Mouse (Mus musculus): Measurements from ENCODE around the gene Vgll1. TPM values are rescaled to one million over a fixed set of nuclear protein-coding genes. Genes with fewer than 3 reads are reported as not detected.

The Vgll1 gene
- total RNA-seq (2015; ENCODE audit: low replicate concordance) (not detected in 2 replicates), total RNA-seq (2017; ENCODE audit: low replicate concordance) (not detected in 2 replicates)

DNA sequence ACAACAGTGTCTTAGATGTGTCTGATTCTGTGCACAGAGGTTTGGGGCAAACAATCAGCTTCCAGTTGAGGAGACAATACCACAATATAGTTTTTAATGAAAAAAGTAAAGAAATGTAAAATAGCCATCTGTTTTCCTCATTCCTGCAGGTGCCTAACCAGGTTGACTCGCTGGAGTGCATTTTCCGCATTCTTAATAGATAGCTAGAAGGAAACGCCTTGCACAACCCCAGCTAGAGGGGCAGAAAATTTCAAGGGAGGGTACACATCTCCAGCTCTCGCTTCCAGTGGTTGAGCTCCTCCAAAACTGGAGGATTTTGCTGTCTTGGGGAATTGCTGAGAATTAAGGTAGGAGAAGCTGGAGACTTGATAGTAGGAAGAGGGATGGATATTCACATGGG, at the start of gene Vgll1:
Vgll1 (plus strand) TSS at position 301 of the 400 bp plus-strand sequence.
- ATAC-seq (replicated peaks; ENCODE audit: low FRiP score, poor library complexity, severe bottlenecking), result no peak

DNA sequence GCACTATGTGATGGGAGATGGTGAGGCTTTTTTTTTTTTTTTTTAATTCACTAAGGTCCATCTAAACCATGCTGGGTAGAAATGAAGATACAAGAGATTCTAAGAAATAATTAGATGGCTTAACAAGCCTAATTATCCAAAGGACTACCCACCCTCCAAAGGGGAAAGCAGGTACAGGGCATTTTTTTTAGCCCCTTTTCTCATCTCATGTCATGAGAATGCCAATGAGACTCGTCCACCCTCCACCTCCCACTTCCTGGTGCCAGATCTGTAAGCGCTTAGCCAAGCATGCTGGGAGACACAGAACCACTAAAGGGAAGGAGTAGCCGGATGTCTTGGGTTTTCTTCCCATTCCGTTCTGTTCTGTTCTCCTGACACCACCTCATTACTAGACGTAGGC, 45.1 kb upstream of the Vgll1 start, which contains the start of gene Brs3:
Brs3 (plus strand) TSS at position 301 of the 400 bp plus-strand sequence.
- ATAC-seq (replicated peaks; ENCODE audit: low FRiP score, poor library complexity, severe bottlenecking), result no peak

DNA sequence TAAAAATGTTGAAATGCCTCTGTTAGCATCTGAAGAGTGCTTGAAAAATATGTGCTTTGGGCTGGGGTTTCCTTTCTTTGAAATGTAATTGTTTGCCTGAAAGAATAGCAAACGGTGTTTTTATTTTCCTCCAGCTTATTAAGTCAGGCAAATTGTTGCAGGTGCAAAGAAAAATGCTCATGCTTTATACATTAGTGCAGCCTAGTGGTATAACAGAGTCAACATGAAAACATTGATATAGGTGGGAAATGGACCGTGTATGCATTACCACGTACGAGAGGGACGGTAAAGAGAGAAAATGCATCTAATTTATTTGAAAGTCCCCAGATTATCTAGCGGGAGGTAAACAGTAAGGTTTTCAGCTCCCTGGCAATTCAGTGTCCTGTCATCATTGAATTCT, 44.0 kb upstream of the Vgll1 start:
- ATAC-seq (replicated peaks; ENCODE audit: low FRiP score, poor library complexity, severe bottlenecking), result no peak

DNA sequence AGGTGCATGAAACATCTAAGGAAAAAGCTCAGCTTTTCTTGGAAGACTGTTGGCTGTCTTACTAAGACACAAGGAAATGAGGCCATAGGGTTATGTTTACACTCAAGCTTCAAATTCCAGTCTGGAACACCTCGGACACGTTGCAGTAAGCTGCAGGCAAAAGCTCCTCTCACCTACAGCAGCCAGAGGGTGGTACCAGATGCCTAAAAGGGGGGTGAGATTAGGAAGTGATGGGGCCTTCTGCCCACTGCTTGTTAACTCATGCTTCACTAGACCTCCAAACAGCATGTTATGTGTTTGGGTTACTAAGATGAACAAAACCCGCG, 35.1 kb upstream of the Vgll1 start:
- ATAC-seq (replicated peaks; ENCODE audit: low FRiP score, poor library complexity, severe bottlenecking), result peak; percentile 53

DNA sequence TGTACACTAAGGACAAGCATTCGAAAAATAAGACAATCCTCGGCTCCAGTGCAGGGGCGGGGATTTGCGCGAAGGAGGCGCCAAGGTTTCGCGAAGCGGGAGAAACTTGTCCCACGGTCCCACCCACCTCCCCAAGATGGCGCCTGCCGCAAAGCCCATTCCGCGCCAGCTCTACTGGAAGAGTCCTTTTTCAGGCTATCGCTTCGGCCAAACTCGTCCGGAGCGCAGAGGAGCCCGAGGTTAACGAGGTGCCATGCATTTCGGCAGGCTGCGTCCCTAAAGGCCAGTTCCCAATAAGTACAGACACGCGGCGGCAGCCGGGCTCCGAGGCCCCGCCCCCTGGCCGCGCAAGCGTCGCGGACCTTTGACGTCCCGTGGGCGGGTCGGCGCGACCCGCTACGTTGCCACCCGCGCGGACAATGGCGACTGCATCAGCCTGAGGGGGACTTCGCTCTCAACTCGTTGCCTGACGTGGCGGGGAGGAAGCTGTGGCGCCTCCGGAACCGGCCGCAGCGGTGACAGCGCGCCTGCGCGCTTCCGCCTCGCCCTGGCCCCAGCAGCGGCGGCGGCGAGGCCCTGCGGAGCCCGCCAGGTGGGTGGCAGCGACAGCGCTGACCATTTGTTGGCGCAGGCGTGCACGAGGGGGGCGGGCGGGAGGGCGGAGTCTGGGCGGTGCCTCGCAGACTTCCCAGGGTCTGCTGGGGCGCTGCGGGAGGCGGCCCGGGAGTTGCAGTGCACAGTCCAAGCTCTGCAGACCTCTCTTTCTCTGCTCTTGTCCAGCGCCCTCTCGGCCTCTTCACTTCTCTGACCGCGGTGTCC, 34.5 kb upstream of the Vgll1 start, which contains the start of gene Htatsf1:
Htatsf1 (plus strand) TSS at position 410 of the 819 bp plus-strand sequence.
- ATAC-seq (replicated peaks; ENCODE audit: low FRiP score, poor library complexity, severe bottlenecking), result peak; percentile 95

DNA sequence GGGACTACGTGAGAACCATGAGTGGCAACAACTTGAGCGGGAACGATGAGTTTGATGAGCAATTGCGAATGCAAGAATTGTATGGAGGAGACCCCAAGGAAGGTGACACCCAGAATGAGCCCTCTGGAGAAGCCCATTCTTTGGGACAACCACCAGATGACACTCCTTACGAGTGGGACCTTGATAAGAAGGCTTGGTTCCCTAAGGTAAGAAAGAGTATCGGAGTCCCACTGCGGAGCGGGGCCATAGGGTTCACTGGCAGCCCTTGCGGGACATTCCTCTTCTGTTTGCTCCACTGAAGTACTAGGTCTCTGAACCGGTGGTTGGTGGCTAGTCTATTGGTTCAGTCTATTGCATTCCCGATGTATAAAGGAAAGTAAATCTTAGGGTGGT, 33.9 kb upstream of the Vgll1 start:
- 0 out of 2 replicates have a peak, but pooled peaks have one; percentile 30 for ATAC-seq (replicated peaks; ENCODE audit: low FRiP score, poor library complexity, severe bottlenecking)

DNA sequence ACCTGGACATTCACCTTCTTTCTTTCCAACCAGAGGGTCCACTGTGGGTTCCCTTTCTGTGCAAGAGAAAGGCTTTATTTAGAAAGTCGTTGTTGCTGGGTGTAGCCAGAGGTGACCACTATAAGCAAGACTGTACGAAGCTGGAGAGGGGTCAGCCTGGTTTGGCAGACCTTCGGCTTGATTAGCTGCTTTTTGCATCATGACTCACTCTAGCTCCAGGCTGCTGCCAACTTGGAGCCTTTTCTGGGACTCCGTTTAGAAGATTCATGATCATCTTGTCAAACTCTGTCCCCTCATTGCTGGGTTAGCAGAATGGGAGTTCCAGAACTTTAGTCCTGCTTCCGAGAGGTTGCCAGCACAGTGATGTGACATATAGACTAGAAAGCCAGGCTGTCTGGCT, 6.4 kb upstream of the Vgll1 start:
- no peak for ATAC-seq (replicated peaks; ENCODE audit: low FRiP score, poor library complexity, severe bottlenecking)

DNA sequence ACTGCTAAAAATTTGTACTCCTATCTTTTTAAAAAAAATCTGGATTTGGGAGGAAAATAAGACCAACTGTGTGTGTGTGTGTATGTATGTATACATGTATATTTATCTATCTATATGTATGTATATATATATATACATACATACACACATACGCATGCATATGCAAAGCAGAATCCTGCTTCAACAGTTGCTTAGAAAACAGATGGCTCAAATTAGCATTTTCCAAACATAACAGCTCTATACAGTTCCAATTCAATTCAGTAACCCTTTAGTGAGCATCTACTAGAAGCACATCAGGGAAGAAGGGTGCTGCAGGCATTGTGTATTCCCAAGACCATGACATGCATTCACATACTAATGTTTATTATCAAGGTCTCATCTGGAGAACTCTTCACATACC, 15.5 kb downstream of the Vgll1 start:
- ATAC-seq (replicated peaks; ENCODE audit: low FRiP score, poor library complexity, severe bottlenecking), result no peak

DNA sequence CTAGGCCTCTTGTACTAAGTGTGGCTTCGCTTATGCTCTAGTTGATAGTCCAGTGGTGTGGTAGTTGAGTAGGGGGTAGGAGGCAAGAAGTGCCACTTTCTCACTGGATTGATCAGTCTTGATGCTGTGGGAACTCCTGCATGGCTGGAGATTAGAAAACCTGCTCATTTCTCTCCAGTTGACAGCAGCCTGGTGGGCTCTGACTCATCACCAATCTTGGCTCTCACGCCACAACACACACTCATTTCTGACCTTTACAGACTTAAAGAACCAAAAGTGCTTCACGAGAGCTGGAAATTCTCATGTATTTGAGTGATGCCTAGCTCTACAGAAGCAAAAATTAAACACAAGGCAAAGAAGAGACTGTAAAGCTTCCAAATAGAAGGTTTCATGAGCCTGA, 19.1 kb downstream of the Vgll1 start:
- no peak for ATAC-seq (replicated peaks; ENCODE audit: low FRiP score, poor library complexity, severe bottlenecking)

DNA sequence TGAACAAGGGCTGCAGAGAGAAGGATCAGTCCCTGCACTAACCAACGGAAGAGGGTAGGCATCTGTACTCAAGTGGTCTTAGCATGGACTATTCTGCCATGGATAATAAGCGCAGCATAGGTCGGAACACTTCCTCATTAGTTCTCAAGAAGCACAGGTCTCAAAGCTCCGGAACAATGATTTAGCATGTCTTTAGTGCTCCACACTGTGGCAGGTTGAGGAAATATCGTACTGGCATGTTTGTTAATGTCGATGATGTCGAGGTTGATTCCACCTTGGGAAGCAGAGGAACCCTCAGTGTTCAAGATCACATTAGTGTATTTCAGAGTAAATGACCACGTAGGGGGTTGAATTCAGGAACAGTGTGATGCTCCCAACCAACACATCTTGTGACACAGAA, 30.2 kb downstream of the Vgll1 start:
- ATAC-seq (replicated peaks; ENCODE audit: low FRiP score, poor library complexity, severe bottlenecking), result no peak

DNA sequence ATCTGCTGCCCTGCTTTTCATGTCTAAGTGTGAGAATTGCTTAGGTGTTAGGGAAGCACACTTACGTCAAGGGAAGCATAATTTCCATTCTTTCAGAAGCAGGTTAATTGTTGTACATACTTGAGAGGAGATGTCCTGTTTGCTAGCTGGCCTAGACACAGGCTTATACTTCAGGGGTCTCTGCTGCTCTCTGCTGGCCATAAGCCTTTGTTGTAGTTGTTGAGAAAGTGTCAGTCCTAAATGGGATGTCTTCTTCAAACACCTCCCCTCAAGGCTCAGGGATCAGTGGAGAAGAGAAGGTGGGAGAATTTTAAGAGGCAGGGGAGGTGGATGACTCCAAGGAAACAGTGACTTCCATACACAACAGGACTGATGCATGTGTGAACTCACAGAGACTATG, 32.9 kb downstream of the Vgll1 start:
- ATAC-seq (replicated peaks; ENCODE audit: low FRiP score, poor library complexity, severe bottlenecking), result no peak

DNA sequence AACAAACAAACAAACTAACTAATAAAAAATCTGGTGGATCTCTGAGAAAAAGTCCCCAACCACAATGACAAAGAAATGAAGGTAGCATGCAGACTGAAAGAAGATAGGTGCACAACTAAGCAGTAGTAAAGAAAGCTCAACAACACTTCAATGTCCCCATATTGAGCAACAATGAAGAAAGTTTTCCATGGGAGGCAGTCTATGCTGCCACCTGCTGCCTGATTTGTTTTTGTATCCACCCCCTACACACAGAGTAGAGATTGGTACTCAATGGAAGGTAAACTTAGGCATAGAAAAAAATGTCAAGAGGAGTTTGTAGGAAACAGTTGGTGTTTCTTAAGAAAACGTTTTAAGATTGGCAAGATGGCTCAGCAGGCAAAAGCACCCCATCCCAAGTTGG, 42.7 kb downstream of the Vgll1 start:
- no peak for ATAC-seq (replicated peaks; ENCODE audit: low FRiP score, poor library complexity, severe bottlenecking)

DNA sequence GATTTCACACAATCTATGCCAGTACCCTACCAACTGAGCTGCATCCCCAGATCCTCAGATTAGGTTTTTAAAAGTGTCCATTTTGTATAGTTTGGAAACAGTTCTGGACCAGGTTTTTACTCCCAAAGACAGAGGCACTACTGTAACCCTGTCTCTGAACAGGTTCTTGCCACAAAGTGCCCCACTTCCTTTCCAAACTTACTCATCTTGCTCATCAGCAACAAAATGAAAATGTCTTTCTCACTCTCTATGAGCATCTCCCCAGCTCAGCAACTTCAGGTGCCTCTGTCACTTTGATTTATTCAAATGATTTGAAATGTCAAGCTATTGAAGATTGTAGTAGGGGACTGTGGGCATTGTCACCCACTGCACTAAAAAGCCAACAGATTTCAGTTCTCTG, 49.7 kb downstream of the Vgll1 start:
- no peak for ATAC-seq (replicated peaks; ENCODE audit: low FRiP score, poor library complexity, severe bottlenecking)

DNA sequence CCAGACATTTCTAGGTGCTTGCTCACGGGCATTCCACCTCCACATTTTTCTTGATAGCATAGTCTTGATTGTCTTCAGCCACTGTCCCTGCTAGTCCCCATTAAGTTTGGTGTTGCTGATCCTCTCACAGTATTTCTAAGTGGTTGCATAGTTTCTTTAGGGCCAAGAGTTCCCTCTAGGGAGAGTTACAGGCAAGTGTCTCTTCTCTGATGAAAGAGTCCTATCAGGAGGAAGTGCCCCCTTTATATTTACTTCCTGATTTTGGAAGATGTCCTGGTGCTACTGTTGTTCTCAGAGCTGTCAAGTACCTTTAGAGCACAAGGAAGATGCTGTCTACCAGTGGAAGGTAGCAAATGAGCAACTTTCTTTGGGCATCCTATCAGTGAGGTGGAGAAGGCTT, 65.6 kb downstream of the Vgll1 start:
- no peak for ATAC-seq (replicated peaks; ENCODE audit: low FRiP score, poor library complexity, severe bottlenecking)

Other genes with a start within 250 kb of the Vgll1 start
- not detected in 2 replicates for gene Adgrg4, start 217.9 kb upstream of the Vgll1 start, total RNA-seq (2015; ENCODE audit: low replicate concordance)
- not detected in 2 replicates for gene Adgrg4, start 217.9 kb upstream of the Vgll1 start, total RNA-seq (2017; ENCODE audit: low replicate concordance)
- not detected in 2 replicates for gene Brs3, start 45.0 kb upstream of the Vgll1 start, total RNA-seq (2015; ENCODE audit: low replicate concordance)
- gene Brs3, start 45.0 kb upstream of the Vgll1 start, total RNA-seq (2017; ENCODE audit: low replicate concordance), result not detected in 2 replicates
- gene Htatsf1, start 34.5 kb upstream of the Vgll1 start, total RNA-seq (2015; ENCODE audit: low replicate concordance), result 12.3 and 36.0 TPM in 2 replicates
- 24.4 and 37.4 TPM in 2 replicates for gene Htatsf1, start 34.5 kb upstream of the Vgll1 start, total RNA-seq (2017; ENCODE audit: low replicate concordance)
- gene Cd40lg, start 124.0 kb downstream of the Vgll1 start, total RNA-seq (2015; ENCODE audit: low replicate concordance), result 1.4 TPM in 1 of 2 replicates, not detected in the other
- gene Cd40lg, start 124.0 kb downstream of the Vgll1 start, total RNA-seq (2017; ENCODE audit: low replicate concordance), result 0.90 TPM in 1 of 2 replicates, not detected in the other

Data from erythroid progenitor cell, adult 5-6 weeks (primary cell).